Mouse (Mus musculus) stomach, postnatal 0 days (tissue): ENCODE data around the gene Gimap5.

Experiments used
- CTCF ChIP-seq: IDR thresholded peaks from 2 replicates; pipeline ENCODE4 v1.5.1; 2016; ENCODE audit warnings: antibody characterized with exemption, low read depth, mild to moderate bottlenecking, moderate library complexity
- EP300 ChIP-seq: optimal IDR thresholded peaks from 2 replicates; pipeline ENCODE3; 2016; ENCODE audit warnings: antibody characterized with exemption

GRCm38 (mm10) chr6:48698066-48698856 is 47.7 kb upstream of the Gimap5 start:
- no peak for TF ChIP-seq CTCF
- TF ChIP-seq EP300 = no peak
